Mouse (Mus musculus): ENCODE results near the gene Cldn24.

DNA sequence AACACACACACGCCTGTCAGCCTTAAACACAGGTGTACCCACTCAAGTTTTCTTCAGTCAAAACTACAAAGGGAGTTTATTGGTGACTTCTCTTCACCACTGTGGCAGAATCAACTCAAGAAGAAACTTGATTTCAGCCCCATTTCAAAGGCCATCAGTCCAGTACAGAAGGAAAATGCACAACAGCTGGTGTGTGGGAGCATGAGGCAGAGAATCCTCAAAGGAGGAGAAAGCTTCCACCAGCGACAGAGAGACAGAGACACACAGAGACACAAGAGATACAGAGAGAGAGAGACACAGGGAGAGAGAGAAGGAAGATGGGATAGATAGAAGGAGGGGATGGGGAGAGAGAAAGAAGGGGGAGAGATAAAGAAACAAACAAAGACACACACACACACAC is 19.6 kb upstream of the Cldn24 start:
- TF ChIP-seq ZMIZ1 (IDR thresholded peaks at IDR 0.05; ENCODE audit: low read depth, low read length) (no peak), EP300 (IDR thresholded peaks at IDR 0.05; ENCODE audit: low read length) (no peak), ZKSCAN1 (IDR thresholded peaks at IDR 0.05; ENCODE audit: borderline replicate concordance, low read depth, low read length) (no peak), CTCF (conservative IDR thresholded peaks at IDR 0.05 in 1 of 2, IDR thresholded peaks at IDR 0.05 in 1 of 2; ENCODE audit: low read depth in 2 of 2, low read length in 2 of 2) (no peak), POLR2A (IDR thresholded peaks at IDR 0.05; ENCODE audit: low read depth, low read length) (no peak), MAX (IDR thresholded peaks at IDR 0.05; ENCODE audit: low read length) (no peak), ZC3H11A (IDR thresholded peaks at IDR 0.05; ENCODE audit: low read depth, low read length) (no peak)
